Mouse (Mus musculus) erythroblast, embryonic 14.5 days (primary cell): ENCODE results near the gene Aff3. TPM values are rescaled to one million over a fixed set of nuclear protein-coding genes. Genes with fewer than 3 reads are reported as not detected.

Experiments
- H3K27me3 ChIP-seq: 2 replicates; pipeline ENCODE4 v1.6.1; 2012; ENCODE audit warnings: inconsistent platforms; ENCODE audit not compliant: control insufficient read depth
- H3K36me3 ChIP-seq: 2 replicates; pipeline ENCODE4 v1.6.1; 2012; ENCODE audit warnings: mild to moderate bottlenecking, inconsistent platforms; ENCODE audit not compliant: control insufficient read depth
- H3K4me1 ChIP-seq: 2 replicates; pipeline ENCODE4 v1.6.1; 2012; ENCODE audit warnings: inconsistent platforms; ENCODE audit not compliant: control insufficient read depth
- H3K4me3 ChIP-seq: replicated peaks from 2 replicates; pipeline ENCODE3; 2012; ENCODE audit warnings: moderate library complexity, mild to moderate bottlenecking, inconsistent platforms
- H3K9me3 ChIP-seq: 2 replicates; pipeline ENCODE4 v1.6.1; 2012; ENCODE audit warnings: low read length, inconsistent platforms, mixed read lengths; ENCODE audit not compliant: control insufficient read depth
- GATA1 ChIP-seq: IDR thresholded peaks from 2 replicates; pipeline ENCODE4 v1.6.1; 2012; ENCODE audit warnings: low read length, inconsistent platforms, mixed read lengths
- TAL1 ChIP-seq: IDR thresholded peaks from 3 replicates; pipeline ENCODE4 v1.6.1; 2012; ENCODE audit warnings: low read length, inconsistent platforms, mixed read lengths
- polyA plus RNA-seq: library from polyadenylated mRNA; stranded (reverse); fragments of >175 nt; gene quantifications from 2 replicates; pipeline ENCODE4 v1.2.3, GENCODE M21; 2012

Aff3 gene
- polyA plus RNA-seq, 1 experiment = 0.02 TPM

DNA sequence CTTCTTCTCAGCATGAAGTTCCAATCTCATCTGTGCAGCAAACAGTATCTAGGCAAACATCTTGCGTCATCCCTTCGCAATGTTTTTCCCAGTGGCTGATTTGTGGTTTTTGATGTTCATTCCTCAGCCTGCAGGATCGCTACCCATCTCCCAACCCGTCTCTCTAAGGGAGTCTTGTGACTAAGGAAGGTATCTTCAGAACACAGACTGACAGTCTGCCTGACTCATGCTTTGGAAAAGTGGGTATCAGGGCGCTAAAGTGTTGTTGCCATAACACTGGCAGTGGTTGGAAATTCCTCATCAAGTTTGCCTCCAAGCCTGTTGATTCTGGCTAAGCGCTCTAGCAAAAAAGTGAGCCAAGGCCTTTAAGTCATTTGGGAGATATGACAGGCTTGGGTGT lies 372.8 kb downstream of the Aff3 start:
- Histone ChIP-seq H3K36me3 (no peaks in the 10 kb centered on the region), H3K4me1 (no peaks in the 10 kb centered on the region), H3K4me3 (no peak overlapping the region), H3K9me3 (no peaks in the 10 kb centered on the region), H3K27me3 (no peaks in the 10 kb centered on the region)
- TF ChIP-seq GATA1 (no peak), TAL1 (no peak)

GRCm38 (mm10) chr1:38291497-38291896 lies 373.3 kb downstream of the Aff3 start:
- no peak for TF ChIP-seq TAL1
- no peak for TF ChIP-seq GATA1
- Histone ChIP-seq H3K27me3 (no peaks in the 10 kb centered on the region), H3K4me3 (no peak overlapping the region), H3K4me1 (no peaks in the 10 kb centered on the region), H3K9me3 (no peaks in the 10 kb centered on the region), H3K36me3 (no peaks in the 10 kb centered on the region)

GRCm38 (mm10) chr1:38290881-38291280 lies 373.9 kb downstream of the Aff3 start:
- H3K4me3 ChIP-seq = no peak overlapping the region
- H3K4me1 ChIP-seq = no peaks in the 10 kb centered on the region
- no peaks in the 10 kb centered on the region for H3K27me3 ChIP-seq
- no peaks in the 10 kb centered on the region for H3K36me3 ChIP-seq
- H3K9me3 ChIP-seq = no peaks in the 10 kb centered on the region
- TF ChIP-seq GATA1 (no peak), TAL1 (no peak)

GRCm38 (mm10) chr1:38289891-38290290 lies 374.9 kb downstream of the Aff3 start:
- TF ChIP-seq TAL1 (no peak), GATA1 (no peak)
- H3K4me1 ChIP-seq = no peaks in the 10 kb centered on the region

DNA sequence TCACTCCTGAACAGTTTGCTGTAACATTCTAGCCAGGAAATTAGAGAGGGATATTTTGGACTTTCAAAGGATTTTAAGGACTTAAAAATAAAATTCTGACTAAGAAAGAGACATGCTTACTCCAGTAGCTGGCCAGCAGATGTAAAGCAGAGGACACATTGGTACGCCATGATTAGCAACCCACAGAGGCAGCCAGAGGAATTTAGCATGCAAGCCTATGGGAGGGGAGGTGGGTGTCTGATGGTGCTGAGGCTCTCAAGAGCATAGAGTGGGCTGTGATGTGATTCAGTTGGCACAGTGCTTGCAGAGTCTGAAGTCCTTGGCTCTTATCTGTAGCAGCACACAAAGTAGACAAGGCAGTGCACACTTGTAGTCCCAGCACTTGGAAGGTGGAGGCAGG lies 376.0 kb downstream of the Aff3 start:
- no peaks in the 10 kb centered on the region for H3K27me3 ChIP-seq
- no peaks in the 10 kb centered on the region for H3K4me1 ChIP-seq
- TF ChIP-seq GATA1 (no peak), TAL1 (no peak)
- H3K9me3 ChIP-seq = no peaks in the 10 kb centered on the region
- no peaks in the 10 kb centered on the region for H3K36me3 ChIP-seq
- H3K4me3 ChIP-seq = no peak overlapping the region

More at GRCm38 (mm10) chr1:38289891-38290290, 374.9 kb downstream of the Aff3 start:
- H3K9me3 ChIP-seq = no peaks in the 10 kb centered on the region
- no peaks in the 10 kb centered on the region for H3K27me3 ChIP-seq
- no peaks in the 10 kb centered on the region for H3K36me3 ChIP-seq
- no peak overlapping the region for H3K4me3 ChIP-seq

GRCm38 (mm10) chr1:38286551-38286950 lies 378.2 kb downstream of the Aff3 start:
- Histone ChIP-seq H3K4me1 (no peaks in the 10 kb centered on the region), H3K9me3 (no peaks in the 10 kb centered on the region), H3K4me3 (no peak overlapping the region), H3K36me3 (no peaks in the 10 kb centered on the region), H3K27me3 (no peaks in the 10 kb centered on the region)
- no peak for TF ChIP-seq GATA1
- no peak for TF ChIP-seq TAL1

DNA sequence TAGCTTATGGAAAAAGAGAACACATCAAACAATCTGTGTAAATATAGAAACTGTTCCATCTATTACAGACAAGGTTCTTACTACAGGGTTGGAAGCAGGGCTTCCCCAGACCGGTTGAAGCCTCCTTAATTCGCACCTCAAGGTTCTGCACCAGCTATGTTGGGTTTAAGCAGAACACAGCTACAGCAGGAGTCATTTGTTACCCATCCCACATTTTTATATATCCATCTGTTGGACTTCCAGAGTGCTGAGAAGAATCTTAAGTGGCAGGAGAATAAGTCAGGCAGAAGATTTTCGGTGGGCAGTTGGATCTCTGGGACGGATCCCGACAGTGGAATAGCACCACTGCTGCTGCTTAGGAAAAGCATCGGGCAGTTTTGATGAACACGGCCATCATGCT lies 384.2 kb downstream of the Aff3 start:
- H3K4me3 ChIP-seq = no peak overlapping the region
- H3K9me3 ChIP-seq = no peaks in the 10 kb centered on the region
- TF ChIP-seq TAL1 = no peak
- TF ChIP-seq GATA1 = no peak
- no peaks in the 10 kb centered on the region for H3K27me3 ChIP-seq
- H3K36me3 ChIP-seq = no peaks in the 10 kb centered on the region
- H3K4me1 ChIP-seq = no peaks in the 10 kb centered on the region

- H3K4me1 ChIP-seq = no peaks in the 10 kb centered on the region
- H3K27me3 ChIP-seq = no peaks in the 10 kb centered on the region
- peaks cover 3% of the 10 kb centered on the region; the same call in 1 of the 2 replicates for H3K9me3 ChIP-seq
- no peaks in the 10 kb centered on the region for H3K36me3 ChIP-seq
- no peak overlapping the region for H3K4me3 ChIP-seq
- TF ChIP-seq GATA1 (no peak), TAL1 (no peak)
These were observed 393.4 kb downstream of the Aff3 start for GRCm38 (mm10) chr1:38271312-38271711.

- Histone ChIP-seq H3K4me3 (no peak overlapping the region), H3K9me3 (peaks cover 8% of the 10 kb centered on the region; the same call in 1 of the 2 replicates), H3K4me1 (no peaks in the 10 kb centered on the region), H3K36me3 (no peaks in the 10 kb centered on the region), H3K27me3 (no peaks in the 10 kb centered on the region)
- TF ChIP-seq GATA1 (no peak), TAL1 (no peak)
These were observed 396.3 kb downstream of the Aff3 start for GRCm38 (mm10) chr1:38268246-38269042.

GRCm38 (mm10) chr1:38263251-38263650 lies 401.5 kb downstream of the Aff3 start:
- Histone ChIP-seq H3K27me3 (no peaks in the 10 kb centered on the region), H3K4me3 (no peak overlapping the region), H3K9me3 (peaks cover 8% of the 10 kb centered on the region; the same call in 1 of the 2 replicates), H3K4me1 (no peaks in the 10 kb centered on the region), H3K36me3 (no peaks in the 10 kb centered on the region)
- TF ChIP-seq GATA1 (no peak), TAL1 (no peak)
